Mouse (Mus musculus) neural tube, embryonic 15.5 days (tissue): ENCODE measurements around the gene Gm5105. TPM values are rescaled to one million over a fixed set of nuclear protein-coding genes. Genes with fewer than 3 reads are reported as not detected.

ENCODE experiments used
- ATAC-seq: fragments of 200-750 bp; cut with Nextera tagmentation; 2 replicates; pipeline ENCODE4 v1.8.0; 2017; ENCODE audit warnings: mild to moderate bottlenecking, moderate TSS enrichment, moderate library complexity; ENCODE audit not compliant: low FRiP score
- H3K27ac ChIP-seq: fragments of 300-500 bp; sonication (generic); replicated peaks from 2 replicates; pipeline ENCODE4 v1.5.1; 2015; ENCODE audit warnings: mild to moderate bottlenecking, inconsistent platforms
- H3K27me3 ChIP-seq: fragments of 300-500 bp; sonication (generic); replicated peaks from 2 replicates; pipeline ENCODE4 v1.6.1; 2015; ENCODE audit warnings: inconsistent platforms
- H3K36me3 ChIP-seq: fragments of 300-500 bp; sonication (generic); 2 replicates; pipeline ENCODE4 v1.6.1; 2015; ENCODE audit warnings: inconsistent platforms
- H3K4me1 ChIP-seq: fragments of 300-500 bp; sonication (generic); 2 replicates; pipeline ENCODE4 v1.6.1; 2015; ENCODE audit warnings: inconsistent platforms
- H3K4me2 ChIP-seq: fragments of 300-500 bp; sonication (generic); 2 replicates; pipeline ENCODE4 v1.6.1; 2015; ENCODE audit warnings: inconsistent platforms, mild to moderate bottlenecking, moderate library complexity
- H3K4me3 ChIP-seq: fragments of 300-500 bp; sonication (generic); replicated peaks from 2 replicates; pipeline ENCODE4 v1.5.1; 2015; ENCODE audit warnings: mild to moderate bottlenecking, inconsistent platforms
- H3K9ac ChIP-seq: fragments of 300-500 bp; sonication (generic); replicated peaks from 2 replicates; pipeline ENCODE4 v1.6.1; 2015; ENCODE audit warnings: mild to moderate bottlenecking, inconsistent platforms
- H3K9me3 ChIP-seq: fragments of 300-500 bp; sonication (generic); replicated peaks from 2 replicates; pipeline ENCODE4 v1.6.1; 2016; ENCODE audit warnings: inconsistent platforms
- WGBS: fragments of 180-500 bp; shearing (Covaris S2); methylation state at CpG from one replicate; pipeline ENCODE4 v1.1.7; 2015; ENCODE audit warnings: mixed read lengths; 5-methylcytosine and 5-hydroxymethylcytosine counted together
- polyA plus RNA-seq: library from polyadenylated mRNA; unstranded; fragments of >200 nt; fragmentation: Nextera tagmentation; extraction: Ambion mirVana; gene quantifications from 2 replicates; pipeline ENCODE4 v1.2.1, GENCODE M21; 2015

Gene Gm5105
- polyA plus RNA-seq, 1 experiment from 2014 or later = 0.10 TPM

- no peak overlapping the region for H3K4me2 ChIP-seq
- WGBS = 85% methylated on average over 16 of the region's 16 CpGs
- H3K4me1 ChIP-seq = peaks cover 19% of the 10 kb centered on the region
- no peaks in the 10 kb centered on the region for H3K27me3 ChIP-seq
- H3K36me3 ChIP-seq = no peaks in the 10 kb centered on the region
- no peak overlapping the region for H3K27ac ChIP-seq
- ATAC-seq = no peak
- H3K9me3 ChIP-seq = no peaks in the 10 kb centered on the region
- no peak overlapping the region for H3K9ac ChIP-seq
- H3K4me3 ChIP-seq = no peak overlapping the region
These were observed 1.3 kb downstream of the Gm5105 start for GRCm38 (mm10) chr3:138065930-138066329.

DNA sequence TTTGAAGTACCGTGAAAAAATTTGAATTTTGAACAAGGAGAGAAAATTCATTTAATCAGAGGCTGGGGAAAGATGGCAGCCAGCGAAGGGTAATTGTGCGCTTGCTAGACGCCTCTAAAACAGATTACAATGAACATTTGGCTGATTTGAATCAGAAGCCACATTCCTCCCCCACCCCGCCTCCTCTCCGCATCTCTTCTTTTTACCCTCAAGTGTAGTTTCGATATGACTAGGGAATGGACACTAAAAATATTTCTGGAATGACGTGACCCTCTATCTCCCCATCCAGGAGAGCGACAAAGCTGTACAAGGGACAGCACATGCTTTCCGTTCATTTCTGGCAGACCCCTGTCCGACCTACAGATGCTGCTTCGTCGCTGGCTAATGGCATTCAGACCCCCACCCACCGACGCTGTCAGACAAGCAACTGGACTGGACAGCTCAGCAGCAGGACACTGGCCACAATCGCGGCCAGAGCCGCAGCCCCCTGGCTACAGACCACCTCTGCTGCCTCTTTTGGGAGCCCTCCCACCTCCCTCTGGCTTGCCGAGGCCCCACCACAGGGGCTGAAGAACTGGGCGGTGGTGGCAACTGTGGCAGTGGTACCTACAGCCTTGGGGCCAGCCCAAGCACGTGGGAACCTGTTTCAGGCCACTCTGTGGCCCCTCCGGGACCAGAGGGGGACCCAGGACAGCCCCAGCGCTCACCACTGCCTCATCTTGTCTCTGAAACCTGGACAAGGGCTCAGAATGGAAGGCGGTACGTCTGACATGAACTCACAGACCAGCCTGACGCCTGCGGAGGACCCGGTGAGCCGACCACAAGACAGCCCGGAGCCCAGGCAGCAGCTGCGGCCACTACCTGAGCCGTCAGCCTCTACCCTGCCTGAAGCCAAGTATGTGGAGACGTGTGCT is 2.2 kb downstream of the Gm5105 start, which contains the start of gene 1110002E22Rik:
1110002E22Rik (plus strand) TSS at position 321 of the 914 bp plus-strand sequence.
- Histone ChIP-seq H3K9me3 (no peaks in the 10 kb centered on the region), H3K4me1 (peaks cover 19% of the 10 kb centered on the region), H3K9ac (no peak within 1 kb of the TSS), H3K4me2 (no peak within 1 kb of the TSS), H3K36me3 (no peaks in the 10 kb centered on the region), H3K27me3 (no peaks in the 10 kb centered on the region), H3K4me3 (no peak within 1 kb of the TSS), H3K27ac (no peak within 1 kb of the TSS)
- WGBS = 75% methylated on average over 33 of the region's 33 CpGs
- ATAC-seq = peak; percentile 26; the same call in 1 of the 2 replicates

DNA sequence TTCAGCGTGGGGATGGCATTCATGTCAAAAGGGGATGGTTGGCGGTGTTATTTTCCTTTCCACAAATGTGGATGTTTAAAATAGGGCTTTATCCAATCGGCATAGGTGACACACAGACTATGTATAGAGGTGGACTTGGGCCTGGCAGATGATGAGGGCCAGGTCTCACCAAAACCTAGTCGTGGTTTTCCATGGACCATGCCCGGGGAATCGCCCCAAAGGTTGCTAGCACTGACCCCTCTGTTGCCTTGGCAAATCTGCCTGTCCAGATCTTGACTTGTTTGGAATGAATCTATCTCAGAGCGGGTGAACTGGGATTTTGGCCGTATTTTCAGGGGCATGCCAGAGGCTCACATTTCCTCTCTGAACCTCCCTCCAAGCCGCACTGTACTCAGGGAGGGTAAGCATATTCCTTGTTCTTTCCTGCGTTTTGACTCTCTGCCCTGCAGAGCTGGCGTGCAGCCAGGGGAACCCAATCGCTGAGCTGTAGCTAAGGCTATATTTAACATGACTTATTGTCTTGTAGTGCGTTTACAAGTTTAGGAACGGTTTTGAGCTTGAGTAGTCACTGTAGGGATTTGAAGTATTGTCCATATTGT is 3.4 kb downstream of the Gm5105 start:
- 57% methylated on average over 14 of the region's 14 CpGs for WGBS
- ATAC-seq = peak; percentile 45; the same call in 1 of the 2 replicates
- H3K9me3 ChIP-seq = no peaks in the 10 kb centered on the region
- no peak overlapping the region for H3K27ac ChIP-seq
- no peak overlapping the region for H3K9ac ChIP-seq
- peaks cover 19% of the 10 kb centered on the region for H3K4me1 ChIP-seq
- H3K27me3 ChIP-seq = no peaks in the 10 kb centered on the region
- H3K4me2 ChIP-seq = no peak overlapping the region
- no peak overlapping the region for H3K4me3 ChIP-seq
- no peaks in the 10 kb centered on the region for H3K36me3 ChIP-seq

DNA sequence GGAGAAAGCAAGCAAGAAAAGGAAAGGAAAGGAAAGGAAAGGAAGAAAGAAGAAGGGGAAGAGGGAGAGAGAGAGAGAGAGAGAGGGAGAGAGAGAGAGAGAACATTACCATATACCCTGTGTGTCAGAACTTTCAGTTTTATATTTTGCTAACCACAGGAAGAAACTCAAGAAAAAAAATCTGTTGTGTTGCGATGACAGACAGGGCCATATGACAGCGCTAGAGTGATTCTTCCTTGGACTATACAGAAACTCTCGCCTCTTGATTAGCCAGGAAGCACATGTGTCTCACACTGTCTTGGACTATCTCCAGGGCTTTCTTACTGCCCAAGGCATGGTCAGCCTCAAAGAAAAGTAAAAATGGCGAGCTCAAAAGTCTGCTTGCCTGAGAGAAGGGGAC is 4.5 kb downstream of the Gm5105 start:
- 89% methylated on average over 4 of the region's 4 CpGs for WGBS

GRCm38 (mm10) chr3:138061205-138061911 is 5.8 kb downstream of the Gm5105 start:
- no peak overlapping the region for H3K4me2 ChIP-seq
- no peak for ATAC-seq
- no peaks in the 10 kb centered on the region for H3K9me3 ChIP-seq
- no peak overlapping the region for H3K9ac ChIP-seq
- WGBS = 93% methylated on average over 9 of the region's 9 CpGs
- no peaks in the 10 kb centered on the region for H3K36me3 ChIP-seq
- no peak overlapping the region for H3K4me3 ChIP-seq
- peaks cover 16% of the 10 kb centered on the region for H3K4me1 ChIP-seq
- H3K27ac ChIP-seq = no peak overlapping the region
- no peaks in the 10 kb centered on the region for H3K27me3 ChIP-seq

More for the DNA sequence above, 4.5 kb downstream of the Gm5105 start:
- ATAC-seq = no peak
- Histone ChIP-seq H3K4me1 (peaks cover 19% of the 10 kb centered on the region), H3K9ac (no peak overlapping the region), H3K4me2 (no peak overlapping the region), H3K27ac (no peak overlapping the region), H3K4me3 (no peak overlapping the region), H3K36me3 (no peaks in the 10 kb centered on the region), H3K27me3 (no peaks in the 10 kb centered on the region), H3K9me3 (no peaks in the 10 kb centered on the region)

GRCm38 (mm10) chr3:138060429-138060828 is 6.8 kb downstream of the Gm5105 start:
- Histone ChIP-seq H3K4me1 (peaks cover 13% of the 10 kb centered on the region), H3K4me2 (no peak overlapping the region), H3K27ac (no peak overlapping the region), H3K4me3 (no peak overlapping the region), H3K9ac (no peak overlapping the region), H3K9me3 (no peaks in the 10 kb centered on the region), H3K36me3 (no peaks in the 10 kb centered on the region), H3K27me3 (no peaks in the 10 kb centered on the region)
- no peak for ATAC-seq
- WGBS = 93% methylated on average over 7 of the region's 7 CpGs

DNA sequence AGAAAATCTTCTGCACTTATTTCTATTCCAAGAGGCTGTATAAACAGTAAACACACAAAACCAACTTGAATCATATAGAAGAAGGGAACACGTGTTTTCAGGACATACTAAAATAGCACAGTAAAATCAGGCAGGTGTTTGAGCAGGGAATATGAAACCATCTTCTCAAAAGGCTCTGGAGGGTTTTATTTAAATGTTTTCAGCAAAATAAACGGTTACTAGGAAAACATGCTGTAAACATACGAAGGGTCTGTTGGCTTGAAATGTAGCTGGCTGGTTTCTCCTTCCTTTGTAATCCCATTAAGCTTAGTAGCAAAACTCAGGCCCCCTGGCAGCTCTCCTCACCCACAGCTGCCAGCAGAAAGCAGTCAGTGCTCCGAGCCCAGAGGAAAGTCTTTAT is 9.0 kb downstream of the Gm5105 start:
- 56% methylated on average over 4 of the region's 4 CpGs for WGBS
- Histone ChIP-seq H3K9me3 (no peaks in the 10 kb centered on the region), H3K36me3 (no peaks in the 10 kb centered on the region), H3K27ac (no peak overlapping the region), H3K4me2 (no peak overlapping the region), H3K4me1 (no peaks in the 10 kb centered on the region), H3K27me3 (no peaks in the 10 kb centered on the region), H3K9ac (no peak overlapping the region), H3K4me3 (no peak overlapping the region)
- no peak for ATAC-seq

GRCm38 (mm10) chr3:138056976-138057375 is 10.2 kb downstream of the Gm5105 start:
- Histone ChIP-seq H3K4me1 (no peaks in the 10 kb centered on the region), H3K27ac (no peak overlapping the region), H3K4me3 (no peak overlapping the region), H3K4me2 (no peak overlapping the region), H3K27me3 (no peaks in the 10 kb centered on the region), H3K9ac (no peak overlapping the region), H3K36me3 (no peaks in the 10 kb centered on the region), H3K9me3 (no peaks in the 10 kb centered on the region)
- no peak for ATAC-seq
- WGBS = 72% methylated on average over 7 of the region's 7 CpGs

DNA sequence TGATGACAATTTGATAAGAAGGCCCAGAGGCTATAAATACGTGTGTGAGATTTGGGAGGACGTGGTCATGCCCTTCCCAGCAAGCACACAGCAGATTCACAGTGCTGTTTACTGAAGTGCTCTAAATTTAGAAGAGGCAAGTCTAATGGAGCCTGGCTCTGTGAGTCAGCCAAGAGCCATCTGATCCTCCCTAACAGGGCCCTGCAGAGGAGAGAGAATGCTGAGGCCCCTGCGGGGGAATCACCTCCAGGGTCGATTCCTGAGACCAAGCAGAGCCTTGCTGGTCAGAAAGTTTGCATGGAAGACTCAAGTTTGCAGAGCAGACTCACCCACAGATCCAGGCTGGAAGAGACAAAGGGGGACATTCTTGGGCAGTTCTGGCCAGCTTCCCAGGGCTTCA is 13.2 kb downstream of the Gm5105 start:
- Histone ChIP-seq H3K4me3 (no peak overlapping the region), H3K9me3 (no peaks in the 10 kb centered on the region), H3K27ac (no peak overlapping the region), H3K36me3 (no peaks in the 10 kb centered on the region), H3K9ac (no peak overlapping the region), H3K27me3 (no peaks in the 10 kb centered on the region), H3K4me1 (no peaks in the 10 kb centered on the region), H3K4me2 (no peak overlapping the region)
- 44% methylated on average over 4 of the region's 4 CpGs for WGBS
- ATAC-seq = no peak

GRCm38 (mm10) chr3:138051431-138051830 is 15.8 kb downstream of the Gm5105 start:
- Histone ChIP-seq H3K9ac (no peak overlapping the region), H3K36me3 (no peaks in the 10 kb centered on the region), H3K4me2 (no peak overlapping the region), H3K9me3 (no peaks in the 10 kb centered on the region), H3K27ac (no peak overlapping the region), H3K4me3 (no peak overlapping the region), H3K27me3 (no peaks in the 10 kb centered on the region), H3K4me1 (no peaks in the 10 kb centered on the region)
- WGBS = 85% methylated on average over 3 of the region's 3 CpGs
- no peak for ATAC-seq

GRCm38 (mm10) chr3:138050772-138051171 is 16.4 kb downstream of the Gm5105 start:
- H3K27ac ChIP-seq = no peak overlapping the region
- no peaks in the 10 kb centered on the region for H3K27me3 ChIP-seq
- 43% methylated on average over 11 of the region's 11 CpGs for WGBS
- no peaks in the 10 kb centered on the region for H3K36me3 ChIP-seq
- H3K4me1 ChIP-seq = no peaks in the 10 kb centered on the region
- H3K9me3 ChIP-seq = no peaks in the 10 kb centered on the region
- no peak overlapping the region for H3K9ac ChIP-seq
- H3K4me3 ChIP-seq = no peak overlapping the region
- no peak overlapping the region for H3K4me2 ChIP-seq
- ATAC-seq = no peak
